Mouse (Mus musculus): ENCODE results near the gene Hfe.

DNA sequence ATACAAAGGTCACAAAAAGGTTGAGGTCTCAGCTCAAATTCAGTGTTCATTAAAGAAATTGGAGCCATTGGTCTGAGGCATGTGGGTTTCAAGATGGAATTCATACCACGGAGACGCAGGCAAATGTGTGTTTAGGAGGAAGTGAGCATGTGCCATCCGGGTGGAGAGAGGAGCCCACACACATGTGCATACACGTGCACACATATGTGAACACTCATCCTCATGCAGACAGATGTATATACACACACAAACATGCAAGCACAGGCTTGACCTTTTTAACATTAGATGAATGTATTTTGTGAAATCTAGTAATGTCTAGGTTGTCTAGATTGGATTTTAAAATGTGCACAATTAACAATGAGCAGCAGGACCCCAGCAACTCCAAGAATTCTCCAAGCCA lies 8.4 kb downstream of the Hfe start:
- TF ChIP-seq USF2 (conservative IDR thresholded peaks at IDR 0.05; ENCODE audit: low read depth, low read length) (no peak), TBP (conservative IDR thresholded peaks at IDR 0.05; ENCODE audit: low read depth, low read length) (no peak), MAZ (IDR thresholded peaks at IDR 0.05; ENCODE audit: low read depth, low read length) (no peak), HCFC1 (IDR thresholded peaks at IDR 0.05; ENCODE audit: low read depth, low read length) (no peak), POLR2A (IDR thresholded peaks at IDR 0.05; ENCODE audit: low read depth, low read length) (no peak), MXI1 (IDR thresholded peaks at IDR 0.05; ENCODE audit: low read depth, low read length) (no peak), CHD1 (IDR thresholded peaks at IDR 0.05; ENCODE audit: low read depth, low read length) (no peak), CTCF (conservative IDR thresholded peaks at IDR 0.05 in 1 of 2, IDR thresholded peaks at IDR 0.05 in 1 of 2; ENCODE audit: low read depth in 2 of 2, low read length in 2 of 2) (no peak), SIN3A (IDR thresholded peaks at IDR 0.05; ENCODE audit: low read length) (no peak), ZMIZ1 (IDR thresholded peaks at IDR 0.05; ENCODE audit: low read depth, low read length) (no peak), GABPA (IDR thresholded peaks at IDR 0.05; ENCODE audit: insufficient replicate concordance, low read depth, low read length) (no peak), EP300 (IDR thresholded peaks at IDR 0.05; ENCODE audit: low read length) (no peak), JUND (conservative IDR thresholded peaks at IDR 0.05; ENCODE audit: low read depth, low read length) (no peak), E2F4 (IDR thresholded peaks at IDR 0.05; ENCODE audit: insufficient replicate concordance, low read depth, low read length) (no peak)

Measured in CH12.LX (cell line).